Mouse (Mus musculus) hindbrain, embryonic 15.5 days (tissue): ENCODE measurements around the gene Tbc1d22a. TPM values are rescaled to one million over a fixed set of nuclear protein-coding genes. Genes with fewer than 3 reads are reported as not detected.

ENCODE experiments used
- ATAC-seq: fragments of 200-750 bp; cut with Nextera tagmentation; 2 replicates; pipeline ENCODE4 v1.8.0; 2017; ENCODE audit warnings: low read depth, moderate number of reproducible peaks, moderate TSS enrichment; ENCODE audit not compliant: low FRiP score
- H3K27ac ChIP-seq: fragments of 300-500 bp; sonication (generic); replicated peaks from 2 replicates; pipeline ENCODE4 v1.5.1; 2015; ENCODE audit warnings: mild to moderate bottlenecking, inconsistent platforms
- H3K27me3 ChIP-seq: fragments of 300-500 bp; sonication (generic); 2 replicates; pipeline ENCODE4 v1.6.1; 2015; ENCODE audit warnings: control low read depth, inconsistent platforms
- H3K36me3 ChIP-seq: fragments of 300-500 bp; sonication (generic); 2 replicates; pipeline ENCODE4 v1.6.1; 2015; ENCODE audit warnings: control low read depth, inconsistent platforms
- H3K4me1 ChIP-seq: fragments of 300-500 bp; sonication (generic); replicated peaks from 2 replicates; pipeline ENCODE4 v1.6.1; 2015; ENCODE audit warnings: control low read depth, inconsistent platforms
- H3K4me2 ChIP-seq: fragments of 300-500 bp; sonication (generic); 2 replicates; pipeline ENCODE4 v1.6.1; 2015; ENCODE audit warnings: moderate library complexity, mild to moderate bottlenecking, inconsistent platforms
- H3K4me3 ChIP-seq: fragments of 300-500 bp; sonication (generic); 2 replicates; pipeline ENCODE4 v1.5.1; 2015; ENCODE audit warnings: mild to moderate bottlenecking, inconsistent platforms
- H3K9ac ChIP-seq: fragments of 300-500 bp; sonication (generic); 2 replicates; pipeline ENCODE4 v1.6.1; 2015; ENCODE audit warnings: inconsistent platforms
- H3K9me3 ChIP-seq: fragments of 300-500 bp; sonication (generic); 2 replicates; pipeline ENCODE4 v1.6.1; 2016; ENCODE audit warnings: control low read depth, inconsistent platforms
- WGBS: fragments of 180-500 bp; shearing (Covaris S2); methylation state at CpG from one replicate; pipeline ENCODE4 v1.1.7; 2015; 5-methylcytosine and 5-hydroxymethylcytosine counted together
- polyA plus RNA-seq: library from polyadenylated mRNA; unstranded; fragments of >200 nt; fragmentation: Nextera tagmentation; extraction: Ambion mirVana; gene quantifications from 2 replicates; pipeline ENCODE4 v1.2.1, GENCODE M21; 2015

Tbc1d22a gene
- polyA plus RNA-seq, 1 experiment from 2014 or later: 13.2 TPM

- no peak for ATAC-seq
- Histone ChIP-seq H3K4me1 (no peaks in the 10 kb centered on the region), H3K9me3 (no peaks in the 10 kb centered on the region), H3K4me2 (no peak overlapping the region), H3K9ac (no peak overlapping the region), H3K36me3 (0 out of 2 replicates have a peak, but pooled peaks cover 2% of the 10 kb centered on the region), H3K27me3 (no peaks in the 10 kb centered on the region), H3K27ac (no peak overlapping the region), H3K4me3 (no peak overlapping the region)
- 70% methylated on average over 3 of the region's 3 CpGs for WGBS
These were observed 91.0 kb downstream of the Tbc1d22a start for GRCm38 (mm10) chr15:86305290-86305689.

GRCm38 (mm10) chr15:86309213-86309829, 95.1 kb downstream of the Tbc1d22a start:
- ATAC-seq: no peak; the same call in 1 of the 2 replicates
- no peak overlapping the region for H3K4me2 ChIP-seq
- H3K27ac ChIP-seq: no peak overlapping the region
- peaks cover 6% of the 10 kb centered on the region for H3K36me3 ChIP-seq
- H3K4me3 ChIP-seq: no peak overlapping the region
- WGBS: 85% methylated on average over 5 of the region's 5 CpGs
- no peak overlapping the region for H3K9ac ChIP-seq
- H3K4me1 ChIP-seq: no peaks in the 10 kb centered on the region
- H3K9me3 ChIP-seq: no peaks in the 10 kb centered on the region
- no peaks in the 10 kb centered on the region for H3K27me3 ChIP-seq

- Histone ChIP-seq H3K4me3 (no peak overlapping the region), H3K36me3 (no peaks in the 10 kb centered on the region; the same call in 1 of the 2 replicates), H3K4me2 (peak overlapping the region; percentile 0; the same call in 1 of the 2 replicates), H3K9me3 (no peaks in the 10 kb centered on the region), H3K9ac (0 out of 2 replicates have a peak overlapping the region, but pooled peaks have one; percentile 2), H3K4me1 (peaks cover 15% of the 10 kb centered on the region), H3K27me3 (no peaks in the 10 kb centered on the region), H3K27ac (peak overlapping the region; percentile 4; the same call in 1 of the 2 replicates)
- ATAC-seq: peak; percentile 59; the same call in 1 of the 2 replicates
- WGBS: 50% methylated on average over 19 of the region's 19 CpGs
These were observed 106.7 kb downstream of the Tbc1d22a start for GRCm38 (mm10) chr15:86320803-86321510.

GRCm38 (mm10) chr15:86326341-86326740, 112.1 kb downstream of the Tbc1d22a start:
- no peaks in the 10 kb centered on the region for H3K36me3 ChIP-seq
- no peak overlapping the region for H3K4me3 ChIP-seq
- H3K27ac ChIP-seq: no peak overlapping the region
- WGBS: 80% methylated on average over 4 of the region's 4 CpGs
- H3K4me1 ChIP-seq: peaks cover 25% of the 10 kb centered on the region
- H3K9me3 ChIP-seq: no peaks in the 10 kb centered on the region
- no peak overlapping the region for H3K9ac ChIP-seq
- H3K4me2 ChIP-seq: no peak overlapping the region
- H3K27me3 ChIP-seq: no peaks in the 10 kb centered on the region
- no peak for ATAC-seq

- H3K4me1 ChIP-seq: peaks cover 43% of the 10 kb centered on the region
- WGBS: 43% methylated on average over 7 of the region's 7 CpGs
- H3K9me3 ChIP-seq: no peaks in the 10 kb centered on the region
- no peak for ATAC-seq
- no peaks in the 10 kb centered on the region for H3K36me3 ChIP-seq
- H3K9ac ChIP-seq: no peak overlapping the region
- H3K4me3 ChIP-seq: no peak overlapping the region
- H3K27ac ChIP-seq: no peak overlapping the region
- no peak overlapping the region for H3K4me2 ChIP-seq
- H3K27me3 ChIP-seq: no peaks in the 10 kb centered on the region
These were observed 115.7 kb downstream of the Tbc1d22a start for GRCm38 (mm10) chr15:86329911-86330310.

- Histone ChIP-seq H3K27ac (no peak overlapping the region), H3K4me3 (no peak overlapping the region), H3K4me1 (peaks cover 43% of the 10 kb centered on the region), H3K9ac (no peak overlapping the region), H3K27me3 (no peaks in the 10 kb centered on the region), H3K4me2 (no peak overlapping the region), H3K9me3 (no peaks in the 10 kb centered on the region), H3K36me3 (no peaks in the 10 kb centered on the region)
- WGBS: 36% methylated on average over 7 of the region's 7 CpGs
- ATAC-seq: no peak
These were observed 116.2 kb downstream of the Tbc1d22a start for GRCm38 (mm10) chr15:86330454-86330853.

- H3K4me3 ChIP-seq: no peak overlapping the region
- ATAC-seq: no peak
- no peak overlapping the region for H3K4me2 ChIP-seq
- H3K9ac ChIP-seq: no peak overlapping the region
- no peak overlapping the region for H3K27ac ChIP-seq
- H3K9me3 ChIP-seq: no peaks in the 10 kb centered on the region
- H3K36me3 ChIP-seq: no peaks in the 10 kb centered on the region
- no peaks in the 10 kb centered on the region for H3K27me3 ChIP-seq
- 67% methylated on average over 8 of the region's 8 CpGs for WGBS
- H3K4me1 ChIP-seq: peaks cover 43% of the 10 kb centered on the region
These were observed 117.4 kb downstream of the Tbc1d22a start for GRCm38 (mm10) chr15:86331501-86332245.

- ATAC-seq: no peak
- no peak overlapping the region for H3K4me3 ChIP-seq
- 93% methylated on average over 4 of the region's 4 CpGs for WGBS
These were observed 118.9 kb downstream of the Tbc1d22a start for GRCm38 (mm10) chr15:86333176-86333575.

GRCm38 (mm10) chr15:86333606-86334005, 119.3 kb downstream of the Tbc1d22a start:
- H3K27ac ChIP-seq: no peak overlapping the region
- no peaks in the 10 kb centered on the region for H3K36me3 ChIP-seq
- H3K4me2 ChIP-seq: no peak overlapping the region
- no peak overlapping the region for H3K9ac ChIP-seq
- ATAC-seq: no peak
- no peaks in the 10 kb centered on the region for H3K9me3 ChIP-seq
- no peaks in the 10 kb centered on the region for H3K27me3 ChIP-seq
- H3K4me1 ChIP-seq: peaks cover 38% of the 10 kb centered on the region
- WGBS: 92% methylated on average over 2 of the region's 2 CpGs
- no peak overlapping the region for H3K4me3 ChIP-seq

More at GRCm38 (mm10) chr15:86333176-86333575, 118.9 kb downstream of the Tbc1d22a start:
- H3K9ac ChIP-seq: no peak overlapping the region
- no peaks in the 10 kb centered on the region for H3K36me3 ChIP-seq
- H3K4me2 ChIP-seq: no peak overlapping the region
- H3K27ac ChIP-seq: no peak overlapping the region
- H3K9me3 ChIP-seq: no peaks in the 10 kb centered on the region
- peaks cover 42% of the 10 kb centered on the region for H3K4me1 ChIP-seq
- H3K27me3 ChIP-seq: no peaks in the 10 kb centered on the region

- Histone ChIP-seq H3K9me3 (no peaks in the 10 kb centered on the region), H3K36me3 (no peaks in the 10 kb centered on the region), H3K4me2 (no peak overlapping the region), H3K27ac (no peak overlapping the region), H3K9ac (no peak overlapping the region), H3K4me1 (peaks cover 43% of the 10 kb centered on the region), H3K27me3 (no peaks in the 10 kb centered on the region), H3K4me3 (no peak overlapping the region)
- WGBS: 98% methylated on average over 4 of the region's 4 CpGs
- ATAC-seq: no peak
These were observed 120.0 kb downstream of the Tbc1d22a start for GRCm38 (mm10) chr15:86334276-86334675.

GRCm38 (mm10) chr15:86334745-86335144, 120.5 kb downstream of the Tbc1d22a start:
- 59% methylated on average over 9 of the region's 9 CpGs for WGBS

GRCm38 (mm10) chr15:86335781-86336180, 121.5 kb downstream of the Tbc1d22a start:
- ATAC-seq: no peak
- Histone ChIP-seq H3K27me3 (no peaks in the 10 kb centered on the region), H3K27ac (no peak overlapping the region), H3K4me2 (no peak overlapping the region), H3K4me1 (peaks cover 32% of the 10 kb centered on the region), H3K4me3 (no peak overlapping the region), H3K36me3 (no peaks in the 10 kb centered on the region), H3K9ac (no peak overlapping the region), H3K9me3 (no peaks in the 10 kb centered on the region)
- WGBS: 65% methylated on average over 1 of the region's 1 CpGs

More at GRCm38 (mm10) chr15:86334745-86335144, 120.5 kb downstream of the Tbc1d22a start:
- Histone ChIP-seq H3K36me3 (no peaks in the 10 kb centered on the region), H3K4me1 (peaks cover 43% of the 10 kb centered on the region), H3K4me2 (no peak overlapping the region), H3K9ac (no peak overlapping the region), H3K9me3 (no peaks in the 10 kb centered on the region), H3K4me3 (no peak overlapping the region), H3K27ac (no peak overlapping the region), H3K27me3 (no peaks in the 10 kb centered on the region)
- ATAC-seq: no peak
